Mouse (Mus musculus) bone marrow, adult 2 months (tissue): Measurements from ENCODE around the gene Gm4214. TPM values are rescaled to one million over a fixed set of nuclear protein-coding genes. Genes with fewer than 3 reads are reported as not detected.
"Not testable (repeated sequence)": the region's sequence is repeated elsewhere in the genome, so short reads cannot be mapped to it uniquely, and the experiment has no call there.

Source experiments
- H3K27ac ChIP-seq: fragments of 200-500 bp; 2 replicates; pipeline ENCODE4 v1.5.1; 2012; ENCODE audit warnings: low read depth, mild to moderate bottlenecking, control low read depth, inconsistent platforms, low read length; ENCODE audit not compliant: control insufficient read depth, poor library complexity, insufficient read depth
- H3K4me1 ChIP-seq: fragments of 200-500 bp; 2 replicates; pipeline ENCODE4 v1.6.1; 2011; ENCODE audit warnings: low read length; ENCODE audit not compliant: control insufficient read depth, insufficient read depth
- H3K4me3 ChIP-seq: fragments of 200-500 bp; replicated peaks from 2 replicates; pipeline ENCODE3; 2011; ENCODE audit warnings: mild to moderate bottlenecking, low read depth, low read length, control low read depth; ENCODE audit not compliant: control insufficient read depth
- WGBS: fragments of 180-500 bp; shearing (Covaris S2); methylation state at CpG from one replicate; pipeline ENCODE4 v1.1.7; 2018; 5-methylcytosine and 5-hydroxymethylcytosine counted together
- polyA plus RNA-seq: library from polyadenylated mRNA; stranded (reverse); fragments of >200 nt; gene quantifications from 2 replicates; pipeline ENCODE4 v1.2.4, GENCODE M21; 2011; ENCODE audit warnings: low replicate concordance; ENCODE audit not compliant: missing spikeins, insufficient read depth, insufficient read length

Gene Gm4214
- polyA plus RNA-seq = not detected in 2 replicates

- WGBS = no CpG with 5 or more reads among the region's 5 CpGs
- not testable (repeated sequence) for H3K4me3 ChIP-seq, H3K4me1 ChIP-seq, H3K27ac ChIP-seq
Observed at GRCm38 (mm10) chr7:22984573-22984972, at the start of gene Gm4214. Gene Gm4214, minus strand, starts transcription at chr7:22984673.

DNA sequence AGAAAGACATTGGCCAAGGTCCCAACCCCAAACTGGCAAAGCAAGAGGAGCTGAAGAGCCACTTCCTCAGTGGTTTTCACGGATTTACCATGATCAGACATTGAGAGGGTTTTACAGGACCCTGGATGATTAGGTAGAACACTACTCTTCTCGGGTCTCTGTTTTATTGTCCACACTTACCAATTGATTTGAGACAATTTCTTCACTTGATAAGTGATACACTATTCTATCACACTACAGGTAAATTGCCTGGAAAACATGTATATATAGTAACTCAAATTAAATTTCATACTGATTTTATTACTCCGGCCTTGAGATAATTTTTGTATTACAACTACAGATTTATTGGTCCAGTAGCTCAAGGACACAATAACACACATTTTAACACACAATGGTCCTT is 35.4 kb upstream of the Gm4214 start, which contains the start of gene Gm4216:
Gene Gm4216, minus strand, starts transcription at position 101 of the 400 bp plus-strand sequence.
- H3K27ac ChIP-seq, H3K4me3 ChIP-seq, H3K4me1 ChIP-seq: not testable (repeated sequence)
- WGBS = no CpG with 5 or more reads among the region's 3 CpGs

Other genes starting within 250 kb of the Gm4214 start
- gene Vmn1r157, start 223.0 kb downstream of the Gm4214 start, polyA plus RNA-seq = not detected in 2 replicates
- gene Vmn1r158, start 193.9 kb downstream of the Gm4214 start, polyA plus RNA-seq = not detected in 2 replicates
- not detected in 2 replicates for gene Vmn1r159, start 141.1 kb downstream of the Gm4214 start, polyA plus RNA-seq
- not detected in 2 replicates for gene Vmn1r160, start 113.4 kb downstream of the Gm4214 start, polyA plus RNA-seq
- not detected in 2 replicates for gene Gm4216, start 35.2 kb upstream of the Gm4214 start, polyA plus RNA-seq
- not detected in 2 replicates for gene Vmn1r163, start 70.9 kb upstream of the Gm4214 start, polyA plus RNA-seq
- gene Gm8720, start 82.8 kb upstream of the Gm4214 start, polyA plus RNA-seq = not detected in 2 replicates
- gene Gm10662, start 159.8 kb upstream of the Gm4214 start, polyA plus RNA-seq = 2.6 TPM in 1 of 2 replicates, not detected in the other
- not detected in 2 replicates for gene Vmn1r165, start 232.7 kb upstream of the Gm4214 start, polyA plus RNA-seq